Mouse (Mus musculus): ENCODE data around the gene H2afx. TPM values are rescaled to one million over a fixed set of nuclear protein-coding genes. Genes with fewer than 3 reads are reported as not detected.
A peak's percentile ranks its signal among the peaks of the same experiment; 100 is the strongest.
"Not testable (repeated sequence)": the region's sequence is repeated elsewhere in the genome, so short reads cannot be mapped to it uniquely, and the experiment has no call there.

The H2afx gene
- polyA plus RNA-seq, 1 experiment from 2014 or later = 252 TPM

GRCm38 (mm10) chr9:44343781-44344421 lies 9.4 kb downstream of the H2afx start, which contains the start of gene Hmbs:
Hmbs (minus strand) TSS chr9:44344228.
- under 1% methylated on average over 39 of the region's 39 CpGs for WGBS
- peaks cover 14% of the 10 kb centered on the region for H3K4me1 ChIP-seq
- peaks cover 45% of the 10 kb centered on the region for H3K36me3 ChIP-seq
- H3K4me2 ChIP-seq = peak within 1 kb of the TSS; percentile 57
- H3K4me3 ChIP-seq = peak within 1 kb of the TSS; percentile 91
- H3K27me3 ChIP-seq = no peaks in the 10 kb centered on the region
- ATAC-seq (ENCODE audit: insufficient number of reproducible peaks, low FRiP score, low TSS enrichment, low read depth) = peak; percentile 91
- peak within 1 kb of the TSS; percentile 76 for H3K9ac ChIP-seq
- no peaks in the 10 kb centered on the region for H3K9me3 ChIP-seq
- H3K27ac ChIP-seq = peak within 1 kb of the TSS; percentile 98

GRCm38 (mm10) chr9:44345570-44346433 lies 11.3 kb downstream of the H2afx start:
- no peak overlapping the region for H3K9ac ChIP-seq
- no peaks in the 10 kb centered on the region for H3K27me3 ChIP-seq
- WGBS = 82% methylated on average over 6 of the region's 6 CpGs
- no peak overlapping the region for H3K27ac ChIP-seq
- H3K4me3 ChIP-seq = no peak overlapping the region
- ATAC-seq (ENCODE audit: insufficient number of reproducible peaks, low FRiP score, low TSS enrichment, low read depth) = no peak
- H3K4me2 ChIP-seq = no peak overlapping the region
- no peaks in the 10 kb centered on the region for H3K9me3 ChIP-seq
- H3K4me1 ChIP-seq = peaks cover 14% of the 10 kb centered on the region
- H3K36me3 ChIP-seq = peaks cover 55% of the 10 kb centered on the region

- H3K27ac ChIP-seq = no peak overlapping the region
- peaks cover 55% of the 10 kb centered on the region for H3K36me3 ChIP-seq
- no peak overlapping the region for H3K4me2 ChIP-seq
- H3K4me1 ChIP-seq = peaks cover 13% of the 10 kb centered on the region
- no peak overlapping the region for H3K4me3 ChIP-seq
- no peaks in the 10 kb centered on the region for H3K9me3 ChIP-seq
- H3K9ac ChIP-seq = no peak overlapping the region
- H3K27me3 ChIP-seq = no peaks in the 10 kb centered on the region
- 91% methylated on average over 9 of the region's 9 CpGs for WGBS
- ATAC-seq (ENCODE audit: insufficient number of reproducible peaks, low FRiP score, low TSS enrichment, low read depth) = no peak
Observed at GRCm38 (mm10) chr9:44347166-44347565, 12.7 kb downstream of the H2afx start.

- no peak for ATAC-seq (ENCODE audit: insufficient number of reproducible peaks, low FRiP score, low TSS enrichment, low read depth)
- Histone ChIP-seq H3K4me1 (peaks cover 8% of the 10 kb centered on the region), H3K27me3 (no peaks in the 10 kb centered on the region), H3K27ac (no peak overlapping the region), H3K9me3 (no peaks in the 10 kb centered on the region), H3K36me3 (peaks cover 60% of the 10 kb centered on the region), H3K4me2 (no peak overlapping the region), H3K4me3 (no peak overlapping the region), H3K9ac (no peak overlapping the region)
- WGBS = 86% methylated on average over 4 of the region's 4 CpGs
Observed at GRCm38 (mm10) chr9:44347621-44348020, 13.1 kb downstream of the H2afx start.

- Histone ChIP-seq H3K9me3 (no peaks in the 10 kb centered on the region), H3K36me3 (peaks cover 69% of the 10 kb centered on the region), H3K4me3 (no peak overlapping the region), H3K27ac (no peak overlapping the region), H3K4me2 (no peak overlapping the region), H3K27me3 (no peaks in the 10 kb centered on the region), H3K4me1 (no peaks in the 10 kb centered on the region), H3K9ac (no peak overlapping the region)
- no peak for ATAC-seq (ENCODE audit: insufficient number of reproducible peaks, low FRiP score, low TSS enrichment, low read depth)
- over 99% methylated on average over 4 of the region's 4 CpGs for WGBS
Observed at GRCm38 (mm10) chr9:44348546-44348945, 14.1 kb downstream of the H2afx start.

GRCm38 (mm10) chr9:44351396-44351795 lies 16.9 kb downstream of the H2afx start:
- H3K9ac ChIP-seq = no peak overlapping the region
- no peak overlapping the region for H3K27ac ChIP-seq
- H3K27me3 ChIP-seq = no peaks in the 10 kb centered on the region
- ATAC-seq (ENCODE audit: insufficient number of reproducible peaks, low FRiP score, low TSS enrichment, low read depth) = no peak
- no peak overlapping the region for H3K4me2 ChIP-seq
- H3K4me1 ChIP-seq = no peaks in the 10 kb centered on the region
- H3K36me3 ChIP-seq = peaks cover 97% of the 10 kb centered on the region
- WGBS = 94% methylated on average over 4 of the region's 4 CpGs
- H3K9me3 ChIP-seq = no peaks in the 10 kb centered on the region
- H3K4me3 ChIP-seq = no peak overlapping the region

- ATAC-seq (ENCODE audit: insufficient number of reproducible peaks, low FRiP score, low TSS enrichment, low read depth) = no peak
- H3K27me3 ChIP-seq = no peaks in the 10 kb centered on the region
- no peaks in the 10 kb centered on the region for H3K9me3 ChIP-seq
- H3K27ac ChIP-seq = no peak overlapping the region
- no peak overlapping the region for H3K4me3 ChIP-seq
- H3K4me1 ChIP-seq = no peaks in the 10 kb centered on the region
- WGBS = 90% methylated on average over 10 of the region's 10 CpGs
- H3K4me2 ChIP-seq = no peak overlapping the region
- H3K9ac ChIP-seq = no peak overlapping the region
- H3K36me3 ChIP-seq = peaks cover 97% of the 10 kb centered on the region
Observed at GRCm38 (mm10) chr9:44352337-44352736, 17.8 kb downstream of the H2afx start.

GRCm38 (mm10) chr9:44353142-44353541 lies 18.6 kb downstream of the H2afx start:
- peaks cover 96% of the 10 kb centered on the region for H3K36me3 ChIP-seq
- no peak overlapping the region for H3K4me2 ChIP-seq
- no peaks in the 10 kb centered on the region for H3K9me3 ChIP-seq
- WGBS = 92% methylated on average over 6 of the region's 6 CpGs
- no peak overlapping the region for H3K4me3 ChIP-seq
- no peak for ATAC-seq (ENCODE audit: insufficient number of reproducible peaks, low FRiP score, low TSS enrichment, low read depth)
- no peak overlapping the region for H3K27ac ChIP-seq
- no peaks in the 10 kb centered on the region for H3K27me3 ChIP-seq
- no peaks in the 10 kb centered on the region for H3K4me1 ChIP-seq
- H3K9ac ChIP-seq = no peak overlapping the region

- H3K36me3 ChIP-seq = peaks cover 75% of the 10 kb centered on the region
- H3K4me1 ChIP-seq = peaks cover 10% of the 10 kb centered on the region
- no peak overlapping the region for H3K27ac ChIP-seq
- no peak overlapping the region for H3K4me3 ChIP-seq
- ATAC-seq (ENCODE audit: insufficient number of reproducible peaks, low FRiP score, low TSS enrichment, low read depth) = no peak
- no peak overlapping the region for H3K9ac ChIP-seq
- H3K4me2 ChIP-seq = no peak overlapping the region
- H3K9me3 ChIP-seq = no peaks in the 10 kb centered on the region
- WGBS = 74% methylated on average over 4 of the region's 4 CpGs
- H3K27me3 ChIP-seq = no peaks in the 10 kb centered on the region
Observed at GRCm38 (mm10) chr9:44357207-44357606, 22.7 kb downstream of the H2afx start.

GRCm38 (mm10) chr9:44361190-44361917 lies 26.9 kb downstream of the H2afx start, which contains the start of gene Vps11:
Vps11 (minus strand) TSS chr9:44361670.
- under 1% methylated on average over 44 of the region's 44 CpGs for WGBS

GRCm38 (mm10) chr9:44361931-44362330 lies 27.4 kb downstream of the H2afx start:
- Histone ChIP-seq H3K4me2 (peak overlapping the region; percentile 71), H3K9ac (peak overlapping the region; percentile 85; the same call in 1 of the 2 replicates), H3K27ac (peak overlapping the region; percentile 79), H3K4me3 (peak overlapping the region; percentile 92), H3K4me1 (peaks cover 10% of the 10 kb centered on the region), H3K36me3 (peaks cover 28% of the 10 kb centered on the region)
- WGBS = 41% methylated on average over 4 of the region's 4 CpGs
- ATAC-seq (ENCODE audit: insufficient number of reproducible peaks, low FRiP score, low TSS enrichment, low read depth); H3K9me3 ChIP-seq; H3K27me3 ChIP-seq: not testable (repeated sequence)

More at GRCm38 (mm10) chr9:44361190-44361917, 26.9 kb downstream of the H2afx start, which contains the start of gene Vps11:
- H3K36me3 ChIP-seq = peaks cover 34% of the 10 kb centered on the region
- peak within 1 kb of the TSS; percentile 79 for H3K27ac ChIP-seq
- H3K27me3 ChIP-seq = no peaks in the 10 kb centered on the region
- H3K9ac ChIP-seq = peak within 1 kb of the TSS; percentile 85
- ATAC-seq (ENCODE audit: insufficient number of reproducible peaks, low FRiP score, low TSS enrichment, low read depth) = peak; percentile 91
- H3K4me2 ChIP-seq = peak within 1 kb of the TSS; percentile 71
- peaks cover 10% of the 10 kb centered on the region for H3K4me1 ChIP-seq
- no peaks in the 10 kb centered on the region for H3K9me3 ChIP-seq
- H3K4me3 ChIP-seq = peak within 1 kb of the TSS; percentile 92
